Mouse (Mus musculus): ENCODE data around the gene Nepn.

- TF ChIP-seq MAZ (IDR thresholded peaks at IDR 0.05; ENCODE audit: low read depth, low read length): no peak
- TF ChIP-seq POLR2AphosphoS2 (IDR thresholded peaks at IDR 0.05; ENCODE audit: low read depth, low read length): no peak
- TF ChIP-seq ZC3H11A (IDR thresholded peaks at IDR 0.05; ENCODE audit: low read depth, low read length): no peak
- no peak for TF ChIP-seq POLR2A (IDR thresholded peaks at IDR 0.05; ENCODE audit: low read depth, low read length)
- TF ChIP-seq MEF2A (IDR thresholded peaks at IDR 0.05; ENCODE audit: borderline replicate concordance, low read depth, low read length): no peak
These were observed 31.8 kb downstream of the Nepn start for GRCm38 (mm10) chr10:52420526-52420925.
